Mouse (Mus musculus): ENCODE measurements around the gene Icmt. TPM values are rescaled to one million over a fixed set of nuclear protein-coding genes. Genes with fewer than 3 reads are reported as not detected.

Icmt gene
- total and polyA plus RNA-seq, 2 experiments from 2014 or later = 16.4 to 42.6 TPM

DNA sequence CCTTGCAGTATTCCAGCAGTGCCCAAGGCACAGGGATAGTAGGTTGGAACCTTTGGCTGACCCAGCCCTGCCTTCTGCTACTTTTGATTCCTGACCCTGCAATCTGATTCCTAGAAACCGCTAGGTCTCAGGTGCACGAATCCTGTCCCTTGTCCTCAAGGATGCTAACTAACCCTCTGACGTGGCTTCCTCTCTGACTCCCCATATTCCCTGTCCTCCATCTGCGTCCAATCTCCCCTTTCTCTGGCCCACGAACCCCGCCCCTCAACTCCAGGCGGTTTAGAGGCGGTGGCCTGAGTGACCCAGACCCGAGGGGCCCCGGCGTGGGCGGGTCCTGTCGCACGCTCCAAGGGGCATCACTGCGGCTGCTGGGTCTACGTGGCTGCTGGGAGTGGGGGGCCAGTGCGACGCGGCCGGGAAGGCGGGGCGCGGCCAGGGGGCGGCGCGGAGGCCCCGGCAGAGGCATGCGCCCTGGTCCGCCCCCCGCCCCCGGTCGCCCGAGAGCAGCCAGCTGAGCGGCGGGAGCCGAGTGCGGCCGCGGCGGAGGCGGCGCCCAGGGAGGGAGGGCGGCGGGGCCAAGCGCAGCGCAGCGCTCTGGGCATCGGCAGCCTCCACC is 23.3 kb upstream of the Icmt start, which contains the start of gene Gpr153:
Gene Gpr153 (plus strand): TSS at position 612 of the 616 bp plus-strand sequence.
- no peaks in the 10 kb centered on the region for H3K36me3 ChIP-seq (ENCODE audit: insufficient read depth, low read length)
- TF ChIP-seq CTCF (IDR thresholded peaks at IDR 0.05; ENCODE audit: low read depth) = no peak
- 1% methylated on average over 25 of the region's 48 CpGs for WGBS
- peak within 1 kb of the TSS; percentile 86 for H3K4me2 ChIP-seq (ENCODE audit: low read depth, low read length)
- H3K9me3 ChIP-seq (ENCODE audit: low read length) = no peaks in the 10 kb centered on the region
- peak; percentile 77 for DNase-seq (ENCODE audit: low spot score)
- ATAC-seq = peak; percentile 66
- peak within 1 kb of the TSS; percentile 79 for H3K9ac ChIP-seq (replicated peaks; ENCODE audit: low read length)
- peak within 1 kb of the TSS; percentile 75 for H3K27ac ChIP-seq
- peak within 1 kb of the TSS; percentile 61 for H3K4me3 ChIP-seq (ENCODE audit: low read length)
- H3K27me3 ChIP-seq (ENCODE audit: insufficient read depth, low read length) = no peaks in the 10 kb centered on the region
- peaks cover 8% of the 10 kb centered on the region; the same call in 1 of the 2 replicates for H3K4me1 ChIP-seq (ENCODE audit: insufficient read depth, low read length)

DNA sequence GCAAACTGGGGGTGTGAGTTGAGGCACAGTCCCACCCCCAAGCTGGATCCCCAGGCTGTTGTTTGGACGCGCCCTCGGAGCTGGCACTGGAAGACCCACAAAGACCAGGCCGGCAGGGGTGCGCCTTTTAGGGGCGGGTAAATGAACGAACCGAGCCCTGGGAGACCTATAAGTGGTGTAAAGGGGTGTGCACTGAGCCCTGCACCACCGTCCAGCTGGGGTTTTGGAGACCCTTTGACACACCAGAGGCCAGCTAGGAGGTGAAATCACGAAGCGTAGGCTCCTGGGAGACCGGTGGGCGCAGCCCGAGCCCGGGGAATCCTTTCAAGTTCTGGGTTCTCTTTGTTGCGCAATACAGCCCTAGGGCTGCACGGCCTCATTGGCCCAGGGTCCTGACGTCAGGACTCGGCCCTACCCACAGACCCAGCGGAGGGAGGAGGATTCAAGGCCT is 22.3 kb upstream of the Icmt start:
- TF ChIP-seq CTCF (IDR thresholded peaks at IDR 0.05; ENCODE audit: low read depth) = no peak
- Histone ChIP-seq H3K4me3 (ENCODE audit: low read length) (peak overlapping the region; percentile 61), H3K27me3 (ENCODE audit: insufficient read depth, low read length) (no peaks in the 10 kb centered on the region; the same call in 1 of the 2 replicates), H3K4me1 (ENCODE audit: insufficient read depth, low read length) (peaks cover 10% of the 10 kb centered on the region; the same call in 1 of the 2 replicates), H3K9me3 (ENCODE audit: low read length) (no peaks in the 10 kb centered on the region), H3K9ac (replicated peaks; ENCODE audit: low read length) (peak overlapping the region; percentile 79), H3K36me3 (ENCODE audit: insufficient read depth, low read length) (no peaks in the 10 kb centered on the region), H3K27ac (peak overlapping the region; percentile 75; the same call in 1 of the 2 replicates), H3K4me2 (ENCODE audit: low read depth, low read length) (peak overlapping the region; percentile 86)
- DNase-seq (ENCODE audit: low spot score) = peak; percentile 66
- 4% methylated on average over 20 of the region's 20 CpGs for WGBS
- 0 out of 2 replicates have a peak, but pooled peaks have one; percentile 18 for ATAC-seq

DNA sequence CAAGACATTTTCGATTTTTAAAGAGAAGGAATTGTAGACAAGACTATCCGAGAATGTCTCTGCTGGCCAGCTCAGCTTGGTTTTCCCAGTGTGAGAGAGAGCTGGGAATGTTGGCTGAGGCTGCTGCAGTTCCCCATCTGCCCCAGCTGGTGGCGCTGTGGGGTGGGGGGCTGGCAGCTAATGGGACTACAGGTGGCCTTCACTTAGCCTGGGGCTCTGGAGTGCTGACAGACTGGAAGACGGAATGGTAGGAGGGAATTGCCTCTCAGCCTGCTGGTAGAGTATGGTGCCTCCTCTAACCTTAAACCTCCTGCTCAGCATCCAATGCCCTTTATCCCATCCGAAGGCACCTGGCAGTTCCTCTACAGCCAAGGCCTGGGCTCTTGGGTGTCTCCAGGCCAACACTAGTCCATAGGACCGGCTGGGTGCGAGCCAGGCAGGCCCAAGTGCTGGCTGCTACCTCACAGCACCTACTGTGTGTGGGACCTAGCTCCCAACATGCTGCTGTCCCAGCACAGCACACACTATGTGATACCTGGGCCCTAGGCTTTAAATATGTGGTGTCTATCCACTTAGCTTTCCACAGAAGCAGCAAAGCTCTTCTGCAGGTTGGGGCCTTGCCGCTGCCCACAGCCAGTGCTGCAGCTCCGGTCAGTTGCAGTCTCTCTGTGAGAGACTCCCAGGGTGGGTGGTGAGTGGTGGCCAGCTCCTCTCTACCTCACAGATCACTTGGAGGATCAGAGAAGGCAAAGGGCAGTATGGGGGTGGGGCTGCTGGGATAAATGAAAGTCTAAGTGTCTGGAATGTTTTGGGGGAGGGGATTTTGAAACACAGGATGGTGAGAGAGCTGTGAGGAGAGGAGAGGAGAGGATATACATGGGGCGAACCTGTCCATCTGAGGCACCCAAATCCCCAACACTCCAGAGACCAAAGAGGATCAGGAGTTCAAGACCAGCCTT is 20.4 kb upstream of the Icmt start:
- H3K4me3 ChIP-seq (ENCODE audit: low read length) = no peak overlapping the region
- H3K9me3 ChIP-seq (ENCODE audit: low read length) = no peaks in the 10 kb centered on the region
- H3K4me1 ChIP-seq (ENCODE audit: insufficient read depth, low read length) = peaks cover 10% of the 10 kb centered on the region
- 52% methylated on average over 10 of the region's 10 CpGs for WGBS
- ATAC-seq (no peak), DNase-seq (ENCODE audit: low spot score) (peak; percentile 51)
- no peak overlapping the region for H3K4me2 ChIP-seq (ENCODE audit: low read depth, low read length)
- H3K36me3 ChIP-seq (ENCODE audit: insufficient read depth, low read length) = 0 out of 2 replicates have a peak, but pooled peaks cover 10% of the 10 kb centered on the region
- H3K9ac ChIP-seq (replicated peaks; ENCODE audit: low read length) = no peak overlapping the region
- TF ChIP-seq CTCF (IDR thresholded peaks at IDR 0.05; ENCODE audit: low read depth) = peak; percentile 88
- peaks cover 12% of the 10 kb centered on the region for H3K27me3 ChIP-seq (ENCODE audit: insufficient read depth, low read length)
- no peak overlapping the region for H3K27ac ChIP-seq

DNA sequence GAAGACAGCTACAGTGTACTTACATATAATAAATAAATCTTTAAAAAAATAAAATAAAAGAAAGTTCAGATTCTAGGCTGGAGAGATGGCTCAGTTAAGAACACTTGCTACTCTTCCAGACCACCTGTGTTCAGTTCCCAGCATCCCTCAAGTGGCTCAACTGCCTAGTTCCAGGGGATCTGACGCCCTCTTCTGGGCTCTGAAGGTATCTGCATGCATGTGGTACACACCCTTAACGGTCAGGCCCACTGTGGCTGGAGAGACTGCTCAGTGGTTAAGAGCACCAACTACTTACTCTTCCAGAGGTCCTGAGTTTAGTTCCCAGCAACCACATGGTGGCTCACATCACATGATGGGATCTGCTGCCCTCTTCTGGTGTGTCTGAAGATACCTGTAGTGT is 19.1 kb upstream of the Icmt start:
- Histone ChIP-seq H3K36me3 (ENCODE audit: insufficient read depth, low read length) (0 out of 2 replicates have a peak, but pooled peaks cover 10% of the 10 kb centered on the region), H3K27ac (no peak overlapping the region), H3K9ac (replicated peaks; ENCODE audit: low read length) (no peak overlapping the region), H3K4me1 (ENCODE audit: insufficient read depth, low read length) (peaks cover 10% of the 10 kb centered on the region), H3K4me2 (ENCODE audit: low read depth, low read length) (no peak overlapping the region), H3K4me3 (ENCODE audit: low read length) (no peak overlapping the region), H3K9me3 (ENCODE audit: low read length) (no peaks in the 10 kb centered on the region), H3K27me3 (ENCODE audit: insufficient read depth, low read length) (peaks cover 22% of the 10 kb centered on the region)
- peak; percentile 34; the same call in 1 of the 2 replicates for TF ChIP-seq CTCF (IDR thresholded peaks at IDR 0.05; ENCODE audit: low read depth)
- 71% methylated on average over 2 of the region's 2 CpGs for WGBS
- DNase-seq (ENCODE audit: low spot score) (no peak), ATAC-seq (no peak)

DNA sequence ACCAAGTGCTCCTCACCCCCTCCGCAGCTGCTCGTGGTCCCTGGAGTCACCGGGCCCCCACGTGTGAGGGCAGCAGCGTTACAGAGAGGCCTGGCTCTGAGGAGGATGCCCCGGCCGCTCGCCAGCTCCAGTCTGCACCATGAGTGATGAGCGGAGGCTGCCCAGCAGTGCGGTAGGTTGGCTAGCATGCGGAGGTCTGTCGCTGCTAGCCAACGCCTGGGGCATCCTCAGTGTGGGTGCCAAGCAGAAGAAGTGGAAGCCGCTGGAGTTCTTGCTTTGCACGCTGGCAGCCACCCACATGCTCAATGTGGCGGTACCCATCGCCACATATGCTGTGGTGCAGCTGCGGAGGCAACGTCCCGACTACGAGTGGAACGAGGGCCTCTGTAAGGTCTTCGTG is 18.0 kb upstream of the Icmt start:
- ATAC-seq = peak; percentile 44
- H3K9ac ChIP-seq (replicated peaks; ENCODE audit: low read length) = no peak overlapping the region
- peaks cover 3% of the 10 kb centered on the region for H3K4me1 ChIP-seq (ENCODE audit: insufficient read depth, low read length)
- H3K4me2 ChIP-seq (ENCODE audit: low read depth, low read length) = no peak overlapping the region
- no peaks in the 10 kb centered on the region for H3K9me3 ChIP-seq (ENCODE audit: low read length)
- WGBS = 55% methylated on average over 23 of the region's 23 CpGs
- no peak overlapping the region for H3K4me3 ChIP-seq (ENCODE audit: low read length)
- DNase-seq (ENCODE audit: low spot score) = peak; percentile 71
- peaks cover 22% of the 10 kb centered on the region for H3K27me3 ChIP-seq (ENCODE audit: insufficient read depth, low read length)
- no peak for TF ChIP-seq CTCF (IDR thresholded peaks at IDR 0.05; ENCODE audit: low read depth)
- H3K27ac ChIP-seq = no peak overlapping the region
- 0 out of 2 replicates have a peak, but pooled peaks cover 10% of the 10 kb centered on the region for H3K36me3 ChIP-seq (ENCODE audit: insufficient read depth, low read length)

DNA sequence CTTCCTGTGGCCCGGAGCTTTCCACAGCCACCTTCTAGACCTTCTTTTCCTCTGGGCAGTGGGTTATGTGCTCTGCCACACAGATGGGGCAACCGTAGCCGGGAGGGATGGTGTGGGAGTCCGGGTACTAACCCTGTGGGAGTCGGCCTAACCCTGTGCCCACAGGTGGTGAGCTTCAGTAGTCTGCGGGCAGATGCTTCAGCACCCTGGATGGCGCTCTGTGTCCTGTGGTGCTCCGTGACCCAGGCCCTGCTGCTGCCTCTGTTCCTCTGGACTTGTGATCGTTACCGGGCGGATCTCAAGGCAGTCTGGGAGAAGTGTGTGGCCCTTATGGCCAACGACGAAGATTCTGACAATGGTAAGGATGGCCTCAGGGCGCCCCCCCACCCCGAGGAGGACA is 15.4 kb upstream of the Icmt start:
- Histone ChIP-seq H3K27me3 (ENCODE audit: insufficient read depth, low read length) (peaks cover 33% of the 10 kb centered on the region), H3K9ac (replicated peaks; ENCODE audit: low read length) (no peak overlapping the region), H3K9me3 (ENCODE audit: low read length) (no peaks in the 10 kb centered on the region), H3K4me2 (ENCODE audit: low read depth, low read length) (no peak overlapping the region), H3K36me3 (ENCODE audit: insufficient read depth, low read length) (0 out of 2 replicates have a peak, but pooled peaks cover 10% of the 10 kb centered on the region), H3K27ac (no peak overlapping the region), H3K4me1 (ENCODE audit: insufficient read depth, low read length) (peaks cover 10% of the 10 kb centered on the region), H3K4me3 (ENCODE audit: low read length) (no peak overlapping the region)
- WGBS = 63% methylated on average over 15 of the region's 15 CpGs
- ATAC-seq (no peak), DNase-seq (ENCODE audit: low spot score) (no peak)
- no peak for TF ChIP-seq CTCF (IDR thresholded peaks at IDR 0.05; ENCODE audit: low read depth)
